Mouse (Mus musculus) fibroblast of lung, adult 2 months (primary cell): ENCODE measurements around the gene Ptprq.

Source experiments
- DNase-seq: peaks from one replicate; pipeline ENCODE4 v3.0.0-alpha.2; 2011; ENCODE audit warnings: low read depth

Gene Ptprq

DNA sequence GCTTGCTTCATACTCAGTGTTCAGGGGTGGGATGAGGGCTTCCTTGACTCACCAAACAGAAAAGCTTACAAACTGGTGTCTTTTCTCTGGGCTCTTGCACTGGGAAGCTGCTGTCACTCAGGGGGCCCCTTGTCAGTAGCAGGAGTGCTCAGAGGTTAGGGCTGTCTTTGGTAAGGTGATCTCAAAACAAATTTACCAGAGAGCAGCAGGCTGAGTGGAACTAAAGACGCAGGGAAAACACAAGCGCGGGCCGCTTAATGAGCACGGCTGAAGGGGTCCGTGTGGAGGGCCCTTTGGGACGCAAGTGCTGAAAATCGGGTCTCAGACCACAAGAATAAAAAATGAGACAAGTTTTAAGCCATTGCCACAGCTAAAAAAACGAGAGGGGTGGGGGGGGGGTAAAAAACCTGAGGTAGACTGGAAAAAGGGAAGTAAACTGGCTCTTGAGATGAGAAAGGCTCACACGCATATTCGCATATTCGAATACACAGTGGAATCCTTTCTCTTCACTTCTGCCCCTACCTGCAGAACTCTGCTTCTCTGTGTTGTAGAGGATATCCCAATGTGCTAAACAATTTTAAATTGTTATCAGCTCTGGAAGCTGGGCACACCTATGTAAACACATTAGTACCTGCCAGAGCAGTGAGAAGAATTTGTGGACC lies 231.1 kb downstream of the Ptprq start:
- DNase-seq = no peak

- DNase-seq = no peak
Observed at GRCm38 (mm10) chr10:107486770-107487169, 233.1 kb downstream of the Ptprq start.

DNA sequence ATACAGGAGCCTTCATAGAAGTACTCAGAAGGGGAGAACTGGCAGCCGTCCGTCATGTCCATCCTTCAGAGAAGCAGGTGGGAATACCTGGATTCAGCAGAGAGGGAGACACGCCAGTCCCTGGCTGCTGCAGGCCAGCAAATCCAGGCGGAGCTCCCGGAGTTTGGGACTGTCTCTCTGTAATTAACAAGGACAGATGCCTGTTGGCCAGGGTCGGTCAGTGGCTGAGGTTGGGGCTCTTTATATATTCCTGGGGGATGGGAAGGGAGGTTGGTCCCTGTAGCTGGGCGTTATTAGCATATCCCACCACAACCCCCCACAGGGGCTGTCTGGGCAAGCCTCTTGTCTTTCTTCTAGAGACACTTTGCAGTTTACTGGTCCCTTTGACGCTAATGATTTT lies 234.0 kb downstream of the Ptprq start, which contains the start of gene Myf5:
Gene Myf5 (minus strand): TSS at position 265 of the 400 bp plus-strand sequence.
- DNase-seq = no peak

GRCm38 (mm10) chr10:107484050-107484449 lies 235.8 kb downstream of the Ptprq start:
- no peak for DNase-seq

GRCm38 (mm10) chr10:107473497-107473896 lies 246.4 kb downstream of the Ptprq start:
- DNase-seq = no peak

DNA sequence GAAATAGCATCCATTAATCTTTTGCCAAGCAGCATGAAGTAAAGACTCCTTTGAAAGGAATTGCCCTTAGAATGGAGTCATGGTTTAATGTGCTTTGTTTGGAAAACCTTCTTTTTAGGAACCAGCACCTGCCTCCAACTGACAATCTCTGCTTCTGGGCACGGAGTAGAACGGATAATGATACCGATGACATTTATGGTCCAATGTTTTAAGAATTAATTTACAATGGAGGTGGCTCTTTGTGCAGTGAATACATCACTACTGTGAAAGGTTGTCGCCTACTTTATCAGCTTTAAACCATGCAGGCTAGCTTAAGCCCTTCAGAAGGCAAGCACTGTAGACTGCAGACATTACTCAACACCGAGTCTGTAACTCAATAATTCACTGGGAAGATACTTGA lies 248.1 kb downstream of the Ptprq start:
- no peak for DNase-seq

DNA sequence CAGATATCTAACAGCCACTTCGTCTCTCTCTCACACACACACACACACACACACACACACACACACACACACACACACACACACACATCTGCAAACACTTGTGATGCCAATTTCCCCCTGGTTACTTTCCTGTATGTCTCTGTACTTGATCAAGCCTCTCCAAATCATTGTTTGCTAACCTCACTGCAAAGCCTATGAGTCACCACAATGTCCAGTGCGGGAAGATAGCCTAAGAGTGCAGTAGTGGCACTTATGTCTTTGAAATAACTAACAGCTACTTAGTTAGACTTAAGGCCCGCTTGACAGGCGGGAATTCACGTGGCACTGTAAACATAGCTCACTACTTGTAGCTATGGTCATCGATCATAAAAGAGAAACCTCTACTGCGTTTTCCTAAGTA lies 252.0 kb downstream of the Ptprq start:
- no peak for DNase-seq
